Mouse (Mus musculus): Measurements from ENCODE around the gene Vmp1. TPM values are rescaled to one million over a fixed set of nuclear protein-coding genes. Genes with fewer than 3 reads are reported as not detected.

The Vmp1 gene
- polyA plus RNA-seq, 1 experiment from 2014 or later = 144 TPM

DNA sequence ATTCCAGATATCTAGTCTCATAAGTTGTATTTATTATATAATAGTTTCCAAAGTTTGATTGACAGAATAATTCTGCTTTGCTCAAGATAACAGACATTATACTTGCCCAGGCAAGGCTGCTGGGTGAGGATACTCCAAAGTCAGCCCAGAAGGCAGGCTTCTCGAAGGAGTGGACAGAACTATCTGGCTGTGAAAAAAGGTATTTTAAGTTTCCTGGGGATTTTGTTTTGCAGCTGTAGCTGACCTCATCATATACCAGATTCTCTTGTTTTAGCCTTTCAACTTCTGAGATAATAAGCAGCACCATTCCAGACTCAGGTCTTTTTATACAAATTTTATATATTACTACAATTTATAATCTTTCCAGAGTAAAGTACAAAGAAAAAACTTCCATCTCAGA is 34.1 kb downstream of the Vmp1 start:
- H3K4me2 ChIP-seq = no peak overlapping the region
- no peaks in the 10 kb centered on the region for H3K9me3 ChIP-seq (replicated peaks)
- no peak overlapping the region for H3K4me3 ChIP-seq (replicated peaks)
- H3K9ac ChIP-seq = no peak overlapping the region
- WGBS = 85% methylated on average over 1 of the region's 1 CpGs
- H3K27ac ChIP-seq = no peak overlapping the region
- H3K36me3 ChIP-seq = 0 out of 2 replicates have a peak, but pooled peaks cover 4% of the 10 kb centered on the region
- no peaks in the 10 kb centered on the region for H3K4me1 ChIP-seq
- no peak for ATAC-seq (replicated peaks; ENCODE audit: low FRiP score)
- no peaks in the 10 kb centered on the region for H3K27me3 ChIP-seq

DNA sequence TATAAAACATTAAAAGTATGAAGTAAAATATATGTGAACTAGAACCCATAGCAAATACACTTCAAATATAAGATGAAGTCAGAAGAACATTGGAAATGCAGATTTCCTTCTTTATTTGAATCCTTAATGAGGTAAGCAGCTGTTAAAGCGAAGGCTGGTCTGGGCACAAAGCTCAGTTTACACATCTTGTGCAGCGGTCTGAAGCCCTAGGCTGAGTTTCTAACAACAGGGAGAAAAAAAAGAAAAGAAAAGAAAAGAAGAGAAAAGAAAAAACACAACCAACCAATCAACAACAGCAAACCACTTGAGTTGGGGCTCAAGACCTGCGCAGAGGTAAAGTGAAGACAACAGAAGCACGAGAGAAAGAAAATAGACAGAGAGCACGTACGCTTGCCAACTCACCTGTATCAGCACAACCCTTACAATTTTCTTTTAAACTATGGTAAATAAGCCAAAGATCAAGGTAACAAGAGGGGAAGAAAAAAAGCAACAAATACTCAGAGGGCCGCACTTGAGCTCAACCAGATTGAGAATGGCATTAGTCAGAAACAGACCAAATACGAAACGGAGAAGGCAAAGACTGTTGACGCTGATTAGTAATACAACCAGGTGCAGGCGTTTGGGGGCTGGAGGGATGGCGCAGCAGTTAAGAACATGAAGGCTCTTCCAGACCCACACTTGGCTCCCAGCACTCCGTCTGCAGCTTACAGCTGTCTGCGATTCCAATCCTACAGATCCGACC is 35.8 kb downstream of the Vmp1 start:
- Histone ChIP-seq H3K9me3 (replicated peaks) (no peaks in the 10 kb centered on the region), H3K36me3 (peaks cover 8% of the 10 kb centered on the region), H3K4me2 (no peak overlapping the region), H3K9ac (no peak overlapping the region), H3K4me3 (replicated peaks) (no peak overlapping the region), H3K4me1 (no peaks in the 10 kb centered on the region), H3K27me3 (no peaks in the 10 kb centered on the region), H3K27ac (no peak overlapping the region)
- WGBS = 85% methylated on average over 15 of the region's 15 CpGs
- ATAC-seq (replicated peaks; ENCODE audit: low FRiP score) = no peak

GRCm38 (mm10) chr11:86646885-86647459 is 36.7 kb downstream of the Vmp1 start:
- Histone ChIP-seq H3K27me3 (no peaks in the 10 kb centered on the region), H3K9me3 (replicated peaks) (no peaks in the 10 kb centered on the region), H3K4me3 (replicated peaks) (no peak overlapping the region), H3K9ac (no peak overlapping the region), H3K36me3 (peaks cover 15% of the 10 kb centered on the region), H3K4me2 (no peak overlapping the region), H3K27ac (0 out of 2 replicates have a peak overlapping the region, but pooled peaks have one; percentile 6), H3K4me1 (no peaks in the 10 kb centered on the region)
- 86% methylated on average over 3 of the region's 3 CpGs for WGBS
- ATAC-seq (replicated peaks; ENCODE audit: low FRiP score) = no peak

- Histone ChIP-seq H3K27me3 (no peaks in the 10 kb centered on the region), H3K9me3 (replicated peaks) (no peaks in the 10 kb centered on the region), H3K9ac (no peak overlapping the region), H3K4me3 (replicated peaks) (no peak overlapping the region), H3K4me2 (no peak overlapping the region), H3K36me3 (peaks cover 15% of the 10 kb centered on the region), H3K4me1 (no peaks in the 10 kb centered on the region), H3K27ac (peak overlapping the region; percentile 6; the same call in 1 of the 2 replicates)
- 71% methylated on average over 7 of the region's 7 CpGs for WGBS
- ATAC-seq (replicated peaks; ENCODE audit: low FRiP score) = no peak
Observed at GRCm38 (mm10) chr11:86646136-86646834, 37.4 kb downstream of the Vmp1 start.

DNA sequence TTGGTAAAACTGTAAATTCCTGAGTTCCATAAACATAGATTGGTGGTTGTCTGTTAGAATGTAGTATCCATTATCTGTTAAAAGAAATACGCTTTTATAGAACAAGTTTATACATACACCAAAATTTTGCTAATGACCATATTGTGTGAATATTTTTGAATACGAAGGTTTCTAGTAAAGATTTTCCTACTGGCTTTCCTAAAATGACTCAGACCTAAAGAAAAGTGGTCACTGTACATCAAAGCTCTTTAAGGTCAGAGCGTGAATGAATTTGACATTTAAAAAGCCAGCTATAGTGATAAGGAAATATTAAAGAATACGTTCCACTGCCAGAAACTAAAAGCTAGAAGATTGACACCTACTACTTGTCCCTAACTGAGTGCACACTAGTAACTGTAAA is 39.1 kb downstream of the Vmp1 start:
- Histone ChIP-seq H3K9me3 (replicated peaks) (no peaks in the 10 kb centered on the region), H3K4me1 (no peaks in the 10 kb centered on the region), H3K36me3 (peaks cover 15% of the 10 kb centered on the region), H3K27me3 (no peaks in the 10 kb centered on the region), H3K4me2 (no peak overlapping the region), H3K4me3 (replicated peaks) (no peak overlapping the region), H3K27ac (no peak overlapping the region), H3K9ac (no peak overlapping the region)
- no peak for ATAC-seq (replicated peaks; ENCODE audit: low FRiP score)
- 90% methylated on average over 4 of the region's 4 CpGs for WGBS

DNA sequence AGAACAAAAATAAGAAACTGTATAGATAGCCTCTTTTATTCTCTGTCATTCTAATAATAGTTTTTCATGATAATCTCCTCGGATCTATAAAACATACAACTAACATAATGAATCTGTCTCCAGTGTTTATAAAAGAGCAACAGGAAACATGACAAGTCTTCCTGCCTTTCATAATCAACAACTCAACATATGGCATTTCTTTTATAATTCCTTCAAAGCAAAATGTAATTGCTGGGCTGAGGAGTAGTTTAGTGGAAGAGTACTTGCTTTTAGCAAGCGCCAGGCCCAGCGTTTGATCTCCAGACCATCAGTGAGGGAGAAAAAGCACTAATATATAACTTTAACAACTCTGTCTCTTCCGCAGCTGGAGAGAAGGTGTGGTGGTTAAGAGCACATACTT is 41.9 kb downstream of the Vmp1 start:
- Histone ChIP-seq H3K4me3 (replicated peaks) (no peak overlapping the region), H3K4me2 (no peak overlapping the region), H3K27me3 (no peaks in the 10 kb centered on the region), H3K36me3 (peaks cover 15% of the 10 kb centered on the region), H3K9me3 (replicated peaks) (no peaks in the 10 kb centered on the region), H3K4me1 (no peaks in the 10 kb centered on the region), H3K9ac (no peak overlapping the region), H3K27ac (no peak overlapping the region)
- WGBS = 61% methylated on average over 4 of the region's 4 CpGs
- ATAC-seq (replicated peaks; ENCODE audit: low FRiP score) = no peak

DNA sequence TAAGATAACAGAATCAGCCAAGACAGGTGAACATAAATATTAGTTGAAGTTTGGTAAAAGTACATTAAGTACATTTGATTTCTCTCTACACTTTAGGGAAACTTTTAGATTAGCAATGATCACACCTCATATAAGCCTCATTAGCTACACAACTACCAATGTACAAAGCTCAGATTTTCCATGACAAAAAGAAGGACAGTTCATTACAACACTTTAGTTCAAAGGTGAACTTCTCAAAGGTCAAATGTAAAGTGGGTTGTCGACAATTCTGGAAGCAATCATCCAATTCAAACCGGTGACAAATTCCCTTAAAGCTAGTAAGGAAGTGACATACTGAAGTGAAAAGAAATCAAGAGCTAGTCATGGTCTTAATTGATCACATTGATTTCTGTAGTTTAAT is 45.9 kb downstream of the Vmp1 start:
- Histone ChIP-seq H3K9ac (no peak overlapping the region), H3K9me3 (replicated peaks) (no peaks in the 10 kb centered on the region), H3K4me2 (no peak overlapping the region), H3K4me3 (replicated peaks) (no peak overlapping the region), H3K4me1 (no peaks in the 10 kb centered on the region), H3K27me3 (no peaks in the 10 kb centered on the region), H3K36me3 (peaks cover 23% of the 10 kb centered on the region), H3K27ac (no peak overlapping the region)
- 66% methylated on average over 2 of the region's 2 CpGs for WGBS
- ATAC-seq (replicated peaks; ENCODE audit: low FRiP score) = no peak

GRCm38 (mm10) chr11:86634396-86634795 is 49.2 kb downstream of the Vmp1 start:
- no peaks in the 10 kb centered on the region for H3K27me3 ChIP-seq
- no peaks in the 10 kb centered on the region for H3K4me1 ChIP-seq
- H3K36me3 ChIP-seq = peaks cover 38% of the 10 kb centered on the region
- H3K4me3 ChIP-seq (replicated peaks) = no peak overlapping the region
- H3K4me2 ChIP-seq = no peak overlapping the region
- 91% methylated on average over 6 of the region's 6 CpGs for WGBS
- no peaks in the 10 kb centered on the region for H3K9me3 ChIP-seq (replicated peaks)
- ATAC-seq (replicated peaks; ENCODE audit: low FRiP score) = no peak
- no peak overlapping the region for H3K9ac ChIP-seq
- H3K27ac ChIP-seq = no peak overlapping the region

GRCm38 (mm10) chr11:86629941-86630340 is 53.7 kb downstream of the Vmp1 start:
- Histone ChIP-seq H3K27ac (no peak overlapping the region), H3K4me1 (no peaks in the 10 kb centered on the region), H3K4me2 (no peak overlapping the region), H3K9me3 (replicated peaks) (no peaks in the 10 kb centered on the region), H3K36me3 (peaks cover 39% of the 10 kb centered on the region), H3K9ac (no peak overlapping the region), H3K4me3 (replicated peaks) (no peak overlapping the region), H3K27me3 (no peaks in the 10 kb centered on the region)
- WGBS = 83% methylated on average over 7 of the region's 7 CpGs
- no peak for ATAC-seq (replicated peaks; ENCODE audit: low FRiP score)

DNA sequence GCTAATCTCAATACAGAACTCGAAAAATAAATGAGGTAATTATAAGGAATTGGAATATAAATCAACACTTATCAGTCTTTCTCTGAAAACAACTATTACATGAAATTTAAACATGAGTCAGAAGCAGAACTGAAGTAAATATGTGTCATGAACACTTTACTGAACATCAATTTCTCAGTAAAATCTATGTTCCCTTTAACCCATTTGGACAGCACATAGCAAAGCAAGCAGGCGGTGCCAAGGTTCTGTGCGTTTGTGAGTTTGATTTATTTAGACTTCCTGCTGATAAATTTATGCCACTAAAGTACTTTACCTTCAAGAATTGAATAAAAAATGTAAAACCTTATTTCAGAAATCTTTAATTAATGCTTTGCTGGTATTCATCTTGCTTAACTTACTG is 54.2 kb downstream of the Vmp1 start:
- Histone ChIP-seq H3K9me3 (replicated peaks) (no peaks in the 10 kb centered on the region), H3K36me3 (peaks cover 34% of the 10 kb centered on the region), H3K4me3 (replicated peaks) (no peak overlapping the region), H3K9ac (no peak overlapping the region), H3K4me1 (no peaks in the 10 kb centered on the region), H3K27ac (no peak overlapping the region), H3K4me2 (no peak overlapping the region), H3K27me3 (no peaks in the 10 kb centered on the region)
- WGBS = 64% methylated on average over 3 of the region's 3 CpGs
- no peak for ATAC-seq (replicated peaks; ENCODE audit: low FRiP score)

GRCm38 (mm10) chr11:86628448-86628847 is 55.2 kb downstream of the Vmp1 start:
- no peaks in the 10 kb centered on the region for H3K9me3 ChIP-seq (replicated peaks)
- peaks cover 30% of the 10 kb centered on the region for H3K36me3 ChIP-seq
- no peaks in the 10 kb centered on the region for H3K27me3 ChIP-seq
- no peak overlapping the region for H3K9ac ChIP-seq
- no peaks in the 10 kb centered on the region for H3K4me1 ChIP-seq
- H3K4me2 ChIP-seq = no peak overlapping the region
- WGBS = 63% methylated on average over 2 of the region's 2 CpGs
- H3K27ac ChIP-seq = no peak overlapping the region
- no peak for ATAC-seq (replicated peaks; ENCODE audit: low FRiP score)
- H3K4me3 ChIP-seq (replicated peaks) = no peak overlapping the region

DNA sequence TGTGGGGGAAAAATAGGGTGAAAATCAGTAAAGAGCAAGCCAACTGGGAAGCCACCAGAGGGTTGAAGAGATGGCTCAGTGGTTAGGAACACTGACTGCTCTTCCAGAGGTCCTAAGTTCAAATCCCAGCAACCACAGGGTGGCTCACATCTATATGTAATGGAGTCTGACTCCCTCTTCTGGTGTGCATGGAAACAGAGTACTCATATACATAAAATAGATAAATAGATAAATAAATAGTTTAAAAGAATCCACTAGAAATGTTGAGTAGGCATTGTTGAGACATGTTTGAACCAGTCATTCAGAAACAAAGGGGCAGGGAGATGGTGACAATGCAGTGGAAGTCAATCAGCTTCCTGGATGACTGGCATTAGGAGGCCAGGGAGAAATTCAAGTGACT is 56.0 kb downstream of the Vmp1 start:
- Histone ChIP-seq H3K36me3 (peaks cover 23% of the 10 kb centered on the region), H3K4me1 (no peaks in the 10 kb centered on the region), H3K4me3 (replicated peaks) (no peak overlapping the region), H3K4me2 (no peak overlapping the region), H3K9ac (no peak overlapping the region), H3K27ac (no peak overlapping the region), H3K27me3 (no peaks in the 10 kb centered on the region), H3K9me3 (replicated peaks) (no peaks in the 10 kb centered on the region)
- no peak for ATAC-seq (replicated peaks; ENCODE audit: low FRiP score)

Measured in kidney, embryonic 15.5 days (tissue).